Mouse (Mus musculus) embryonic facial prominence, embryonic 13.5 days (tissue): Measurements from ENCODE around the gene Noxred1. TPM values are rescaled to one million over a fixed set of nuclear protein-coding genes. Genes with fewer than 3 reads are reported as not detected.

ENCODE experiments used
- ATAC-seq: fragments of 200-750 bp; cut with Nextera tagmentation; 2 replicates; pipeline ENCODE4 v1.8.0; 2017; ENCODE audit warnings: low read depth; ENCODE audit not compliant: insufficient number of reproducible peaks, insufficient read depth, low FRiP score, low TSS enrichment
- H3K27ac ChIP-seq: fragments of 300-500 bp; sonication (generic); 2 replicates; pipeline ENCODE4 v1.5.1; 2015; ENCODE audit warnings: moderate library complexity, mild to moderate bottlenecking, inconsistent platforms
- H3K27me3 ChIP-seq: fragments of 300-500 bp; sonication (generic); 2 replicates; pipeline ENCODE4 v1.6.1; 2015; ENCODE audit warnings: mild to moderate bottlenecking, inconsistent platforms
- H3K36me3 ChIP-seq: fragments of 300-500 bp; sonication (generic); 2 replicates; pipeline ENCODE4 v1.6.1; 2015; ENCODE audit warnings: mild to moderate bottlenecking, inconsistent platforms
- H3K4me1 ChIP-seq: fragments of 300-500 bp; sonication (generic); 2 replicates; pipeline ENCODE4 v1.6.1; 2015; ENCODE audit warnings: inconsistent platforms
- H3K4me2 ChIP-seq: fragments of 300-500 bp; sonication (generic); 2 replicates; pipeline ENCODE4 v1.6.1; 2015; ENCODE audit warnings: moderate library complexity, mild to moderate bottlenecking, inconsistent platforms
- H3K4me3 ChIP-seq: fragments of 300-500 bp; sonication (generic); 2 replicates; pipeline ENCODE4 v1.5.1; 2015; ENCODE audit warnings: mild to moderate bottlenecking, inconsistent platforms
- H3K9ac ChIP-seq: fragments of 300-500 bp; sonication (generic); 2 replicates; pipeline ENCODE4 v1.6.1; 2015; ENCODE audit warnings: mild to moderate bottlenecking, inconsistent platforms
- H3K9me3 ChIP-seq: fragments of 300-500 bp; sonication (generic); 2 replicates; pipeline ENCODE4 v1.6.1; 2016; ENCODE audit warnings: inconsistent platforms
- WGBS: fragments of 180-500 bp; shearing (Covaris S2); methylation state at CpG from one replicate; pipeline ENCODE4 v1.1.7; 2015; ENCODE audit warnings: mixed read lengths; 5-methylcytosine and 5-hydroxymethylcytosine counted together
- polyA plus RNA-seq: library from polyadenylated mRNA; unstranded; fragments of >200 nt; fragmentation: Nextera tagmentation; extraction: Ambion mirVana; gene quantifications from 2 replicates; pipeline ENCODE4 v1.2.1, GENCODE M21; 2015

Gene Noxred1
- polyA plus RNA-seq, 1 experiment from 2014 or later, result 0.32 TPM

GRCm38 (mm10) chr12:87267682-87268081 lies 29.1 kb upstream of the Noxred1 start:
- Histone ChIP-seq H3K9me3 (no peaks in the 10 kb centered on the region), H3K9ac (peak overlapping the region; percentile 89), H3K27me3 (no peaks in the 10 kb centered on the region), H3K4me2 (peak overlapping the region; percentile 84), H3K4me3 (peak overlapping the region; percentile 71), H3K36me3 (peaks cover 45% of the 10 kb centered on the region), H3K4me1 (peaks cover 17% of the 10 kb centered on the region), H3K27ac (no peak overlapping the region)
- WGBS, result 25% methylated on average over 4 of the region's 4 CpGs
- no peak for ATAC-seq

DNA sequence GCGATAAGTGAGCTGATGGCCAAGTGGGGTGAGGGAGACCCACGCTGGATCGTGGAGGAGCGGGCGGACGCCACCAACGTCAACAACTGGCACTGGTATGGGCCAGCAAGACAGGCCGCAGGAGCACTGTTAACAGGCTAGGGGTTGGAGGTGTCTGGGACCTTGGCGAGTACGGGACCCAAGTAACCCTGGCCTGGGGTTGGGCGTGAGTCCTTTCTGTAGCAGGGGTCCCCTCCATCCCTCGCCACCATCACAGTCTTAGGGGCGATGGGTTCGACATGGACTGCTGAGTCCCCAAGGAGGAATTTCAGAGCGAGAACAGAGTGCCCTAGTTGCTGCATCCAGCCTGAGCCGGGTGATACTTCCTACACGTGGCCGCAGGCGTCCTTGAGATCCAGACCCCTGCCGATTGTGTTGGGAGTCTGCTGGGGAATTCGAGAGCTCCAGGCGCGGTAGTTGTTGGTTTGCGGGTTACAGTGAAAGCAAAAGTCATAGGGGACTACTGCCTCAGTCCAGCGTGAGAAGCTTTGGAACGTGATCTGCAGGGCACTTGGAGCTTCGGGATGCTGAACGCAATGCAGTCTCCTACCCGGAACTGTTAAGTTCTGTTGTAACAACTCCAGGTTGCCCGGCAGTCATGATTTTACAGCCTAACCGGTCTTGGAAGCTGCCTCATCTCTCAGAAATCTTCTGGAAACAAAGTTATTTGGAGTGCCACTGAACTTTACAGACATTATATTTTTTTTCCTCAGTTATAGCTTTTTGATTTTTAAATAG lies 28.5 kb upstream of the Noxred1 start:
- no peaks in the 10 kb centered on the region for H3K27me3 ChIP-seq
- peaks cover 44% of the 10 kb centered on the region for H3K36me3 ChIP-seq
- peaks cover 17% of the 10 kb centered on the region for H3K4me1 ChIP-seq
- peak overlapping the region; percentile 84 for H3K4me2 ChIP-seq
- H3K9ac ChIP-seq, result peak overlapping the region; percentile 89
- H3K4me3 ChIP-seq, result peak overlapping the region; percentile 71
- ATAC-seq, result peak; percentile 68
- peak overlapping the region; percentile 87 for H3K27ac ChIP-seq
- H3K9me3 ChIP-seq, result no peaks in the 10 kb centered on the region
- WGBS, result under 1% methylated on average over 31 of the region's 31 CpGs

DNA sequence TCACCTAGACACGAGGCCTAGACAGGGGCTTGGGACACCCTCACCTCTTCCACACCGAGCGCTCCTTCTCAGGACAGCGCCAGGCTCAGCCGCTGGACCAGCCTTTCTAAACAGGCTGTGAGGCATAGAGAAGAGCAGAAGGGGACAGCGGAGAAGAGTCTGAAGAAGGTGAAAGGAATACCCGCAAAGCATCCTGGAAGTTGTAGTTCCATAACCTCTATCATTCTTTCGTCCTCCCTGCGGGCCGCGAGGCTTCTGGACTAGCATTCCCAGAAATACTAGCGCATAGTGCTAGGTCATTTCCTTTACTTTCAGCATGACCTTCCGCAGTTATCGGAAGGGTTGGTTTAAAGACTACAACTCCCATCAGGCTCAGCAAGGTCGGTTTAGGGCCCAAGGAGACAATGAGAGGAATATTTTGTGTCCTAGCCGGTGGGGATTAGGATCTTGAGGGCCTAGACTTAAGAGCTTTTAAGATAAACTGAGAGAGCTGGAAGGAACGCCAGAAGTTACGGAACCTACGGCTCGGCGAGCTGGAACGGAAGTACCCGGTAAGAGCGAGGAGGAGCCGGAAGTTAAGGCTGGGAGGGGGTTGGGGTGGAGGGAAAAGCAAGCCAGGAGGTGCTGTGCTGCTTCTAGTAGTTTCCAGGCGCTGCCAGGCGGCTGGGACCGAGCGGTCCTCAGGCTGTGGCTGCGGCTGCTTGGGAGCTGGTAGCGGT lies 27.7 kb upstream of the Noxred1 start, which contains the start of the genes Vipas39 and Ahsa1:
Gene Vipas39, minus strand, starts transcription at position 149 of the 719 bp plus-strand sequence.
Gene Ahsa1, plus strand, starts transcription at position 372 of the 719 bp plus-strand sequence.
- no peaks in the 10 kb centered on the region for H3K27me3 ChIP-seq
- under 1% methylated on average over 31 of the region's 31 CpGs for WGBS
- peak within 1 kb of the TSS; percentile 84 for H3K4me2 ChIP-seq
- no peaks in the 10 kb centered on the region for H3K9me3 ChIP-seq
- peak within 1 kb of the TSS; percentile 87 for H3K27ac ChIP-seq
- peaks cover 44% of the 10 kb centered on the region for H3K36me3 ChIP-seq
- peaks cover 17% of the 10 kb centered on the region for H3K4me1 ChIP-seq
- ATAC-seq, result peak; percentile 97
- H3K4me3 ChIP-seq, result peak within 1 kb of the TSS; percentile 71
- peak within 1 kb of the TSS; percentile 89 for H3K9ac ChIP-seq

GRCm38 (mm10) chr12:87265444-87265843 lies 26.9 kb upstream of the Noxred1 start:
- H3K4me2 ChIP-seq, result peak overlapping the region; percentile 84
- H3K36me3 ChIP-seq, result peaks cover 44% of the 10 kb centered on the region
- peak overlapping the region; percentile 71 for H3K4me3 ChIP-seq
- peak overlapping the region; percentile 89 for H3K9ac ChIP-seq
- 18% methylated on average over 11 of the region's 11 CpGs for WGBS
- H3K27me3 ChIP-seq, result no peaks in the 10 kb centered on the region
- H3K9me3 ChIP-seq, result no peaks in the 10 kb centered on the region
- H3K27ac ChIP-seq, result peak overlapping the region; percentile 87
- no peak for ATAC-seq
- H3K4me1 ChIP-seq, result peaks cover 17% of the 10 kb centered on the region

DNA sequence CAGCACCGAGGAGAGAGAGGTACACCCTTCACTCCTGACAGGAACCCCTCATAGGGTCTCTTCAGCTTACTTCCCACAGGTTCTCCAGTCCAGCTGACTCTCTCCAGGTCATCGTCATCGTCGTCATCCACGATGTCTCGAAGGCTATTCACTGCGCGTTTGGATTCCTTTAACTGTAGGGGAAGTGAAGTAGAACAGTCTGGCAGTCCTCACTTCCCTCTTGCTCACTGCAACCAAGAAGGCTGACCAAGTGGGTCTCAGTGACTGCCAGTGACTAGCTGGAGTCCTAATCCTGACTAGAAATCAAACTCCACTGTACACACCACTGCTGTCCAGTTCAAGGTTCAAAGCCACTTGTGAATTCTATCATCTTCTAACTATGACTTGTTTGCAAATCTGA lies 22.0 kb upstream of the Noxred1 start:
- Histone ChIP-seq H3K4me2 (no peak overlapping the region), H3K27ac (no peak overlapping the region), H3K36me3 (peaks cover 73% of the 10 kb centered on the region), H3K4me3 (no peak overlapping the region), H3K9ac (no peak overlapping the region), H3K27me3 (no peaks in the 10 kb centered on the region), H3K9me3 (no peaks in the 10 kb centered on the region), H3K4me1 (peaks cover 8% of the 10 kb centered on the region; the same call in 1 of the 2 replicates)
- no peak for ATAC-seq
- WGBS, result 96% methylated on average over 8 of the region's 8 CpGs

- H3K9me3 ChIP-seq, result no peaks in the 10 kb centered on the region
- H3K36me3 ChIP-seq, result peaks cover 90% of the 10 kb centered on the region
- no peak overlapping the region for H3K9ac ChIP-seq
- WGBS, result 94% methylated on average over 5 of the region's 5 CpGs
- no peaks in the 10 kb centered on the region for H3K4me1 ChIP-seq
- ATAC-seq, result no peak
- H3K27me3 ChIP-seq, result no peaks in the 10 kb centered on the region
- H3K4me2 ChIP-seq, result no peak overlapping the region
- no peak overlapping the region for H3K27ac ChIP-seq
- no peak overlapping the region for H3K4me3 ChIP-seq
These were observed 18.1 kb upstream of the Noxred1 start for GRCm38 (mm10) chr12:87256629-87257028.

- no peaks in the 10 kb centered on the region for H3K4me1 ChIP-seq
- H3K9me3 ChIP-seq, result no peaks in the 10 kb centered on the region
- no peak overlapping the region for H3K9ac ChIP-seq
- WGBS, result 88% methylated on average over 6 of the region's 6 CpGs
- H3K27me3 ChIP-seq, result no peaks in the 10 kb centered on the region
- peaks cover 93% of the 10 kb centered on the region for H3K36me3 ChIP-seq
- no peak overlapping the region for H3K4me2 ChIP-seq
- H3K27ac ChIP-seq, result no peak overlapping the region
- no peak for ATAC-seq
- no peak overlapping the region for H3K4me3 ChIP-seq
These were observed 15.3 kb upstream of the Noxred1 start for GRCm38 (mm10) chr12:87253878-87254277.

DNA sequence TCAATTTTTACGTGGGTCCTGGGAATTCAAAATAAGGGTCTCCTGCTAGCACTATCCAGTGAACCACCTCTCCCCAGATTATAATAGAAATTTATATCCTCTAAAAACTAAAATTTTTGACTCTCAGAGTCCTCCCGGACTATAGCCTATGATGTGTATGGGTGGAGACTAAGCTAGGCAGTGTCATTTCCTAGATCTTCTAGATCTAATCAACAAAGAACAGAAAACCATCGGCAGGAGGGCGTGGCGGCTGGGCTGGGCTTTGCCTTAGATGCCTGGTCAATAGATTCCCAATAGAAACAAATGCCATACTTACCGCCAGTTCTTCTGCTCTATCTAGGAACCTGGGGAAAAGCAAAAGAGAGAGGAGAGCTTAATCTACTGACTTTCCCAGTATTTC lies 11.6 kb upstream of the Noxred1 start:
- WGBS, result 88% methylated on average over 6 of the region's 6 CpGs
- Histone ChIP-seq H3K9ac (no peak overlapping the region), H3K36me3 (peaks cover 87% of the 10 kb centered on the region), H3K4me1 (no peaks in the 10 kb centered on the region), H3K27ac (no peak overlapping the region), H3K9me3 (no peaks in the 10 kb centered on the region), H3K4me2 (no peak overlapping the region), H3K4me3 (no peak overlapping the region), H3K27me3 (no peaks in the 10 kb centered on the region)
- no peak for ATAC-seq

DNA sequence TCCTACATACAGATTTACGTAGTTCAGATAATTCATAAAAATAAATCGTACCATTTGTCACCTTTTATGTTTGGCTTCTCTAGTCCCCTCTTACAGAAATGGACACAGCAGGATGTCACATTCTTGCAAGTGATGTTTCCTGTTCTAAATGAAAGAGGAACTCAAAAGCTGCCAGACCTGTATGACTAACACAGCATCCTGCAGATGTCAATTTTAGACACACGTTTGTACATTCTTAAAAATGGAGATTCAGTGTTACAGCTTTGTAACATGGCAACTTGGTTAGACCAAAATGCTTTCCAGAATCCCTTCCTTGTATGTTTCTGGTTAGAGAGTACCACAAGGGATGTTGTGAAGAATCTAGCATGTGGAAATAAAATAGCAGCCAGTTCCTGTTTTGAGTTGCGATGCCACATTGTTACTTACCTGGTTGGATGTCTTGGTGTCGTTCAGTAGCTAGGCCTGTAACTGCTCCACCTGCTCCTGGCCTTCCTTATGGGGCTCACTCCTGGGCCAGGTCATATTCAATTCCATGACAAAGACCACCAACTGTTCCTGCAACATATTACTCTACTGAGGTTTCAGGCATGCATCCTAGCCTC lies 1.5 kb downstream of the Noxred1 start:
- H3K9ac ChIP-seq, result no peak overlapping the region
- H3K4me1 ChIP-seq, result no peaks in the 10 kb centered on the region
- WGBS, result 81% methylated on average over 5 of the region's 5 CpGs
- ATAC-seq, result no peak
- H3K36me3 ChIP-seq, result peaks cover 39% of the 10 kb centered on the region
- H3K9me3 ChIP-seq, result no peaks in the 10 kb centered on the region
- no peaks in the 10 kb centered on the region for H3K27me3 ChIP-seq
- H3K4me2 ChIP-seq, result no peak overlapping the region
- H3K4me3 ChIP-seq, result no peak overlapping the region
- H3K27ac ChIP-seq, result no peak overlapping the region

- H3K4me2 ChIP-seq, result no peak overlapping the region
- no peak overlapping the region for H3K27ac ChIP-seq
- no peaks in the 10 kb centered on the region for H3K9me3 ChIP-seq
- no peak overlapping the region for H3K9ac ChIP-seq
- no peaks in the 10 kb centered on the region for H3K4me1 ChIP-seq
- no peaks in the 10 kb centered on the region for H3K36me3 ChIP-seq
- no peak overlapping the region for H3K4me3 ChIP-seq
- ATAC-seq, result no peak
- H3K27me3 ChIP-seq, result no peaks in the 10 kb centered on the region
These were observed 8.1 kb downstream of the Noxred1 start for GRCm38 (mm10) chr12:87230379-87230895.

- Histone ChIP-seq H3K4me2 (no peak overlapping the region), H3K4me3 (no peak overlapping the region), H3K27me3 (no peaks in the 10 kb centered on the region), H3K9ac (no peak overlapping the region), H3K27ac (no peak overlapping the region), H3K4me1 (no peaks in the 10 kb centered on the region), H3K36me3 (no peaks in the 10 kb centered on the region), H3K9me3 (no peaks in the 10 kb centered on the region)
- ATAC-seq, result no peak
- 77% methylated on average over 2 of the region's 2 CpGs for WGBS
These were observed 8.9 kb downstream of the Noxred1 start for GRCm38 (mm10) chr12:87229633-87230032.
